Mouse (Mus musculus) spleen, embryonic (tissue): ENCODE data around the gene Gm20741.

Experiments used
- CTCF ChIA-PET: fragments of 350-600 bp; sonication (Branson Sonifier 250); formaldehyde crosslinking; loops from one replicate; lab custom pipeline; 2022; lab: Charles Lee

Gene Gm20741

DNA sequence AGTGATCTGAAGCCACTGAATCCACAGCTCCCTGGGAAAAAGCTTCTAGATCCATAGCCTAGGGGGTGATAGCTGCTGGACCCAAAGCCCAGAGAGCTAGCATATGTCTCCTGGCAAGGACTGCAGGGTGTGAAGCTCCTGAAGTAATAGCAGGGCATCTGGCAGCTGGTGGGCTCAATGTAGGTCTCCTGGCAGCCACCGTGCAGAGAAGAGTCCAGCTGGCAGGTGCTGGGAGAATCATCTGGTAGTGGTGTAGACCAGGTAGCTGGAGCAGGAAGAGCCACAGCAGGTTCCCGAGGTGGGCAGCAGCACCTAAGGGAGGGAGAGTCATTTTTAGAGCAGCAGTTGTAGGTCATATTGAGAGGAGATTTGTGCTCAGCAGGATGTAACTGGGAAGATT is at the start of gene Gm20741:
Gm20741 (minus strand) TSS at position 394 of the 400 bp plus-strand sequence.
- CTCF ChIA-PET = no interaction called here

DNA sequence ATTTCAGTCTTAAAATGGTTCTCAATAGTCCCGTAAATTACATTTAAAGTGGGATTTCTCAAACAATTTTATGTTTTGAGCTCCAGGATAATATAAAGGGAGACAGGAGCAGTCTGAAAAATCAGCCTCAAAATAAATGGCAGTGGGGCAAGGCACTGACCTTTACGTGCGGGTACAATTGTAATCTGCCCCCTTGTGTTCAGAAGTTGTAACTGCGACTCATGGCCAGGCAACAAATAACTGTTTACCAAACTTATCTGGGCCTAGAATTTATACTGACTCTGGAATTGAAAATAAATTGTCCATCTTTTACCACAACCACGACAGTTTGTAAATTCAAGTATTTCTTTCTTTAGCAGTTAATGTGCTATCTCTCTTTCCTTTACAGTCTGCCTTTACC is 39.4 kb upstream of the Gm20741 start:
- CTCF ChIA-PET = no interaction called here

DNA sequence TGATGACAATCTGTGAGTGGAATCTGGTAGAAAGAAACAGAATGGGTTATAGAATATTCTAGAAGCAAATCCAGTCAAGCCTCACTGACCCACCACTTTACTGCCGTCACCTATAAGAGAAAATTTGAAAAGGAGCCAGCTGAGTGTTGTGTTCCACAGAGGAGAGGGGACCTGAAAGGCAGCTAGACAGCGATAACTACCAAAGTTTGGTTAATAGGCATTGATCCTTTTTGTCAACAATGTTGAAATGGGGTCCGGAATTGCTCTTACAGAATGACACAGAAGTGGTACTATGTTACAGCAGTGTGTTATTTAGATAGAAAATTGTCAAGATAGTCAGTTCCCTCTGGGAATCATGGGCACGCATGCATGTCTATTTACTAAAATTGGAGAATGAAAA is 36.5 kb upstream of the Gm20741 start:
- CTCF ChIA-PET = interaction anchor here (0.6 kb wide), 1 partner anchor 19 kb away, joined by 3 read pairs; no protein-coding TSS in a partner anchor

DNA sequence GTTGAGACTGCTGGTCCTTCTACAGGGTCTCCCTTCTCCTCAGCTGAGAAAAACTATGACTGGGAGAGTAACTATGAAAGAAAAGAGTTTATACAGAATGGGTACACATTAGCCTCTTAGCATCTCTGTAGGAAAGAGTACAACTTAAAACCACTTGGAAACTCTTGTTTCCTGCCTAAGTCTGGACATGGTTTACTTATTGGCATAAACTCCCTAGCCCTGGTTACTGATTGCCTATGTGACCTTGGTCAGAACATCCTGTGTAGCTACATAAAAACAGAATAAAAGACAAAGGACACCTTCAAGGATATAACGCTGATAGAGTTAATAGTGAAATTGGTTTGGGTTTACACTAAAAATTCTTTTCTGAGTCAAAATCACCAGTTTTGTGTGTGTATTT is 35.3 kb upstream of the Gm20741 start:
- CTCF ChIA-PET = no interaction called here

DNA sequence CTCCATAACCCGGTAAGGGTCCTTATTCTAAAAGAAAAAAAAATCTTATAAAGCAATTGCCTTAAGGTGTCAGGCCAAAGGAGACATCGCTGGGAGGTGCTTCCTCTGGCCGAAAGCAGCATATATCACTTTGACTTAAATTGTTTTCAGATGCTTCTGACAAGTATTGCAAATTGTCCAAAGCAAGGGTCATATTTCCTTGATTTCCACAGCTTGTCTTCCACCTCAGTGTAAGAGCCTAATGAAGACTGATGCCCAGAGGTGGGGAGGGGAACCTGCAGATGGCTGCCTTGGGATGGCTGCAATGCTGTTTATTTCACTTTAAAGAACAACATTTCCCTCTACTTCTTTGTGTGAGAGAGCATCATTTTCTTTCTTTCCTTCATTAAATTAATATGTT is 15.0 kb upstream of the Gm20741 start:
- CTCF ChIA-PET = no interaction called here

DNA sequence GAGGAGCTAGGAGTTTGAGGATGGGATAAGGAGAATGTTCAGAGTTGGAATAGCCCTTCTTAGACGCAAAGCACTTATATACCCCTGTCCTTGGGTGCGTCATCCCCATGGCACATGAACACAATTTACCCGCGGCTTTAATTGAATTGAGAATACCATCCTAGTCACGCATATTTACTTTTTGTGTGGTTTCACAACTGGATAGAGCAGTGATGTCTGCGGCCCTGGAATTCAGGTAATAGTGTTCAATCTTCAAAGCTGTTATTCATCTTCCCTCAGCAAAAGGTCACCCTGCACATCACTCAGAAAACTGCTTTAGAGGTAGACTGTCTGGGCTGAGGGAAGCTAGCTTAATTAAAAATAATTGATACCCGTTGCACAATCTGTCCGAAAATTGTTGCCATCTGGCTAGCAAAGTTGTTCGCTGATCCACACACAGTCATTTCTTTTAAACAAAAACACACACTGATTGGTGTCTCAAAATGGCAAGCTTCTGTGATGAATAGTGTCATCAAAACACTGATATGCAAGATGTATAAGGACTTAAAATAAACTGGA is 14.2 kb upstream of the Gm20741 start, which contains the start of gene Krtap14:
Krtap14 (minus strand) TSS at position 51 of the 558 bp plus-strand sequence.
- CTCF ChIA-PET = no interaction called here

DNA sequence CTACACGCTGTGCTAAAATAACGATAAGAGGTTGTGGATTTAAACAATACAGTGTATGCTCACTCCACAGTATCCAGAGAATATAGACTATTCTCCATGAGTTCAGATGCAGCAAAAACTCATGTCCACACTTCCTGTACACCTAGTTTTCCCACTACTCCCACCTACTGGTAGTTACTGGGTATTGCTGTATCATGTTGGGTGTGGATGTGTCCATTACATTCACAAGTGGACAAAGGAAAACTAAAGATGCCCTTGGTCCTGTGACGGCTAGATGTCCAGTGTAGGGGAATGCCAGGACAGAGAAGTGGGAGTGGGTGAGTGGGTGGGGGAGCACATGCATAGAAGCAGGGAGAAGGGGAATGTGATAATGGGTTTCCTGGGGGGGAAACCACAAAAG is 11.7 kb upstream of the Gm20741 start:
- CTCF ChIA-PET = no interaction called here

DNA sequence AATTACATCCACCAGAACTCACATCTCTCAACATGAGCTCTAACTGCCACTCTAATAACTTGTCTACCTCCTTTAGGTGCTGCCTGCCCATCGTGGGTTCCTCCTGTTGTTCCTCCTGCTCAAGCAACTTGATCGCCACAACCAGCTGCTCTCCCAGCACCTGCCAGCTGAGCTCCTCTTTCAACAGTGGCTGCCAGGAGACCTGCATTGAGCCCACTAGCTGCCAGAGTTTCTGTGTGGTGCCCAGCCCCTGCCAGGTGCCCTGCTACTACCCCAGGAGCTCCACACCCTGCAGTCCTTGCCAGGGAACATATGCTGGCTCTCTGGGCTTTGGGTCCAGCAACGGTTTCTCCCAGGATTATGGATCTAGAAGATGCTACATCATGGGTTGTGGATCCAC is 8.0 kb upstream of the Gm20741 start, which contains the start of gene Krtap15:
Krtap15 (plus strand) TSS at position 150 of the 400 bp plus-strand sequence.
- CTCF ChIA-PET = no interaction called here

DNA sequence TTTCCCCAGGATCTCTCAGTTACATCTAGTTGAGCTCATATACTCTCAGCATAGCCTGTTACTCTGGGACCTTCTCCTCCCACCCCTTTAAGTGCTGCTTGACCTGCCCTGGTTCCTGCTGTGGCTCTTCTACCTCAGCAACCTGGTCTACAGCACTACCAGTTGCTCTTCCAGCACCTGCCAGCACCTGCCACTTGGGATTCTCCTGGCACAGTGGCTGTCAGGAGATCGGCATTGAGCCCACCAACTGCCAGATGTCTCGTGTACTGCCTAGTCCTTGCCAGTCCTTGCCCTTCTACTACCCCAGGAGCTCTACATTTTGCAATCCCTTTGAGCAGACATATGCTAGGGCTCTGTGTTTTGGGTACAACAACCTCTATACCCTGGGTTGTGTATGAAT is 25.2 kb downstream of the Gm20741 start:
- CTCF ChIA-PET = no interaction called here

DNA sequence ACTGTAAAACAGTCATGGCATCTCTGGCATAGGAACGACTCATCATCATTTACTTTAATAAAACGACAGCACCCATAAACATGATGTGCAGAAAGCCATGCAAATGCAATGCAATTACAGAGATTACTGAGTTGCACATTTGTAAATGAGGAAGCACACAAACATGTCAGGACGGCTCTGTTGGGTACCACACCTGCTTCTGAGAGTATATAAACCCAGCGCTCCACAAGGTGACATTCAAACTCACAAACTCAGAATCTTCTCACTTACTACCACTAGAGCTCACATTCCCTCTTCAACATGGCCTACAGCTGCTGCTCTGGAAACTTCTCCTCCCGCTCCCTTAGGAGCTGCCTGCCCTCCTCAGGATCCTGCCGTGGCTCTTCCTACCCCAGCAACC is 34.4 kb downstream of the Gm20741 start, which contains the start of gene Gm5965:
Gm5965 (plus strand) TSS at position 301 of the 400 bp plus-strand sequence.
- CTCF ChIA-PET = no interaction called here

DNA sequence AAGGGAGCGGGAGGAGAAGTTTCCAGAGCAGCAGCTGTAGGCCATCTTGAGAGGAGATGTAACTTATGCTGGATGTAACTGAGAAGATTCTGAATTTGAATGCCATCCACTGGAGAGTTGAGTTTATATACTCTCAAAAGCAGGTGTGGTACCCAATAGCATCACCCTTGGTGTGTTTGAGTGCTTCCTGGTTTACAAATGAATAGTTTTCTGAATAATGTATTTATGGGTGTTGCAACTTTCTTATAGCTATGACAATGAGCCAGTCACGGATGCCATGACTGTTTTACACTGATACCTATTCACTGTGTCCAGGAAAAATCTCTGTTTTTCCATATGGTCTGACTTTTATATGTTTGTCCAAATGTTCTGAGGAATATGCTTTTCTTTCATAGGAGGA is 37.9 kb downstream of the Gm20741 start, which contains the start of gene 2310057N15Rik:
2310057N15Rik (minus strand) TSS at position 101 of the 400 bp plus-strand sequence.
- CTCF ChIA-PET = no interaction called here
